Mouse (Mus musculus) small intestine, adult 2 months (tissue): ENCODE results near the gene Cluh.

Source experiments
- CTCF ChIP-seq: fragments of 200-500 bp; IDR thresholded peaks from 2 replicates; pipeline ENCODE4 v1.5.1; 2012; ENCODE audit warnings: low read depth, mild to moderate bottlenecking, control low read depth, inconsistent platforms, low read length, moderate library complexity, mixed read lengths; ENCODE audit not compliant: insufficient replicate concordance, insufficient read length; ENCODE audit errors: extremely low read depth
- POLR2A ChIP-seq: fragments of 200-500 bp; IDR thresholded peaks from 2 replicates; pipeline ENCODE4 v1.6.1; 2012; ENCODE audit warnings: low read depth, mild to moderate bottlenecking, control low read depth, inconsistent platforms, low read length, moderate library complexity

GRCm38 (mm10) chr11:74665631-74666283 is 16.5 kb downstream of the Cluh start:
- no peak for TF ChIP-seq POLR2A
- TF ChIP-seq CTCF: no peak
